Mouse (Mus musculus): ENCODE data around the gene Btg1-ps2.
A peak's percentile ranks its signal among the peaks of the same experiment; 100 is the strongest.
"Not testable (repeated sequence)": the region's sequence is repeated elsewhere in the genome, so short reads cannot be mapped to it uniquely, and the experiment has no call there.

Btg1-ps2 gene

DNA sequence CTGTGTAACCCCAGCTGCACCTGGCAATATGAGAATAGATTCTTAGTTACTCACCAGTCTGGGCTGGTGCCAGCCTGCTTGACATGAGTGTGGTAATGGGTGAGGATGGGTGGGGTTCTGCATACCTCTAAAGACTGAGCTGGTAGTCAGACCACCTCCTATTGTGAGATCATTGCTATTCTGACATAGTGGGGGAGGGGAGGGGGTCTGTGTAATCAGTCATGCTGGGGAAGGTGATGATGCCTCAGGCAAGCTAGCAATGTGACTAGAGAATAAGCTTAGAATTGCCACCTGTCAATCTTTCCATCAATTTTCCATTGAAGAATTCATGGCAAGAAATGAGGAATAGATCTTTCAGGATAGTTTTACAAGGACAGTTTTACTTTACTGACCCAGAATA is at the start of gene Btg1-ps2:
Gene Btg1-ps2 (minus strand): TSS at position 101 of the 400 bp plus-strand sequence.
- not testable (repeated sequence) for DNase-seq (ENCODE audit: low spot score)

DNA sequence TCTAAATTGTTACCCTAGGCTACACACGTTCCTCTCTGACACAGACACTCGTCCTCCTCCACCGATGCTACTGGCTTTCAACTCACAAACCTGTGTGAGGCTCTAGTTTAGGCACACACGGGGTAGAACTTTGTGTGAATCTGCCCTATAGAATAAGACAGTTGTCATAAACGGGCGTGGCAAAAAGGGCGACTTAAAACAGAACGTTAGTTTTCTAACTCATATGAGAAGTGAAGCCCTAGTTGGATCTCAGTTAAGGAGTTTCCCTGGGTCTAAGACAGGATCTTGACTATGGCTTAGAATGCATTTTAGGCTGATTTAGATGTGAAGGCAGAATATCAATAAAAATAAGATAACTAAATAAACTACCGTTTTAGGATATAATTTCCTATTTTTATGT is 42.1 kb upstream of the Btg1-ps2 start, which contains the start of gene Rhox11:
Gene Rhox11 (minus strand): TSS at position 101 of the 400 bp plus-strand sequence.
- no peak for DNase-seq (ENCODE audit: low spot score)

DNA sequence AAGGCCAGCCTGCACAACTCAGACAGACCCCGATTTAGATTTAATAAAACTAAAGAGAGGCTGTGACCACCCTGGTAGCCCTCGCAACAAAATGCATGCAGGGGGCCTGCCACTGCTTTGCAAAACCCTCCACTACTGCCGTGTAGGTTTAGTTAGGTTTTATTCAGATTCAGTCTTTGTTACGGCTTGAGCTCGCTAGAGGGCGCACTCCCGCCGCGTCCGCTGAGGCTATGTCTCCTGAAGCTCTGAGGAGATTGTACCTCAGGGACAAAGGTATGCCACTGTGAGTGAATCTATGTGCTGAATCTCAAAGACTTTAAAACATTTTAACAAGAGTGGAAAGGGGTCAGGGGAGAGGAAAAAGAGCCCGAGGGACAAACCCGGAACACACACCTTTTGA is 41.3 kb upstream of the Btg1-ps2 start:
- DNase-seq (ENCODE audit: low spot score), result peak; percentile 18

DNA sequence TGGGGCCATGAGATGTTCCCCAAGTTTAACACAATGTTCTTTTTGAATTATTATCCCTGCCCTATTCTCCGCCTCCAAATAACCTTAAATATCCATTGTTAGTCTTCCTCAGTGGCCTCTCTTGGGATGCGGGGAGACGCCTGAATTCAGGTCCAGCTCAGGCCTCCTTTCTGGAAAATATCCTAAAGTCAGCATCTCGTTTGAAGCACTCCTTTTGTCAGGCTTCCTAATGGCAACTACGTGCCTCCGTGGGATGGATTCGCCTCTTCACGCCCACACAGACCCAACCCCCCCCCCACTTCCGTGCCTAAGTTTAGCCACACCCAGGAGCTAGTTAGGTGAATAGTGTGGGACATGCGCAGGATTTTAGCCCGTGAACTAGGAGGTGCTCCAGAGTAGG is 23.3 kb upstream of the Btg1-ps2 start, which contains the start of gene Rhox10:
Gene Rhox10 (plus strand): TSS at position 301 of the 400 bp plus-strand sequence.
- no peak for DNase-seq (ENCODE audit: low spot score)

DNA sequence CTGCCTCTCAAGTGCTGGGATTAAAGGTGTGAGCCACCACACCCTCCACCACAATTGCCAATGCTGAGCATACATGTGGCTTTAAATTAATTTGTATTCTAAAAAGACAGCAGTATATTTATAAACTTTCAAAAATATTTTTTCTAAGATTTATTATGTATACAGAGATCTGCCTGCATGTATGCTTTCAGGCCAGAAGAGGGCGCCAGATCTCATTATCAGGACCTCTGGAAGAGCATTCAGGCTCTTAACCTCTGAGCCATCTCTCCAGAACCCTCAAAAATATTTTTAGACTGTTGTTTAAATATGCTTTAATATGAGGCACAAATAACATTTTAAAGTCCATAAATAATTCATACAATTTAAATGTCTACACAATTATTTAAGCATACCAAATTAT is 18.6 kb upstream of the Btg1-ps2 start:
- no peak for DNase-seq (ENCODE audit: low spot score)

DNA sequence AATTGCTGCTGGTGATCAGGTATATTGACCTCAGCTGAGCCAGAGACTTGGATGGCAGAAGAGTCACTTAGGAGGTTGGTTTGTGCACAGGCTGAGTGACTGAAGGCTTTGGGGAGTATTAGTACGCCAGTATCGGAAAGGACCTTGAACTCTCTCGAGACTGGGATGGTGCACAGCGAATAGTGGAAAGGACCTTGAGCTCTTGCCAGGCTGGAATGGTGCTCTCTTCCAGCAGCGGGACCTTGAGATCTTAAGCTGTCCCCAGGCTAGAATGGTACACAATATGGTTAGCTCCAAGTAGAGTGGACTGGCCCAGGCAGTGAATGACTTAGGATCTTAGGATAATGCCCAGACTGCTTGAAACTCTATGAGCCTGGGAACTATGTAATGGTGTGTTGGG is 3.2 kb downstream of the Btg1-ps2 start:
- DNase-seq (ENCODE audit: low spot score), result no peak

DNA sequence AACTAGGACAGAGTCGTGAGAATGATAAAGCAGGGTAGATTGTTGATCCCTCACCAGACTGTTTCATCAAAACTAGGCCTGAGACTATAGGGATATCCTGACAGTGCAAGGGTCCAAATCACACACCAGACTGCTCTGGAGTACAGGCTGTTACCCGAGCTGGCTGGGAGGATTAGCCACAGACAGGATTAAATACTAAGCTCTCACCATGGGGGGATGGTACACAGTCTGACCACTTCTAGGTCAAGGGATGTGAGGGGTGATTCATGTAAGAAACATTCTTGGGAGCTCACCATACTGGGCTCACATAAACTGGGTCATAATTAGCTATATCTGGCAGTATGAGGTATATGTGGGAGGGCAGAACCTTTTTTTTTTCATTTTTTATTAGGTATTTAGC is 9.1 kb downstream of the Btg1-ps2 start:
- DNase-seq (ENCODE audit: low spot score), result no peak

DNA sequence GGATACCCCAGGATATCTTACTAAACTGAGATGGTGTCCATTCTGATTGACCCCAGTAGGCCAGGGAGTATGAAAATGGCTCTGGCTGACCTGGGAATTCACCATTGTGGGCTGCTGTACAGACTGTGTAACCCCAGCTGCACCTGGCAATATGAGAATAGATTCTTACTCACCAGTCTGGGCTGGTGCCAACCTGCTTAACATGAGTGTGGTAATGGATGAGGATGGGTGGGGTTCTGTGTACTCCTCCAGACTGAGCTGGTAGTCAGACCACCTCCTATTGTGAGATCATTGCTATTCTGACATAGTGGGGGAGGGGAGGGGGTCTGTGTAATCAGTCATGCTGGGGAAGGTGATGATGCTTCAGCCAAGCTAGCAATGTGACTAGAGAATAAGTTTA is 24.3 kb downstream of the Btg1-ps2 start, which contains the start of gene Btg1-ps1:
Gene Btg1-ps1 (minus strand): TSS at position 219 of the 400 bp plus-strand sequence.
- DNase-seq (ENCODE audit: low spot score), result not testable (repeated sequence)

DNA sequence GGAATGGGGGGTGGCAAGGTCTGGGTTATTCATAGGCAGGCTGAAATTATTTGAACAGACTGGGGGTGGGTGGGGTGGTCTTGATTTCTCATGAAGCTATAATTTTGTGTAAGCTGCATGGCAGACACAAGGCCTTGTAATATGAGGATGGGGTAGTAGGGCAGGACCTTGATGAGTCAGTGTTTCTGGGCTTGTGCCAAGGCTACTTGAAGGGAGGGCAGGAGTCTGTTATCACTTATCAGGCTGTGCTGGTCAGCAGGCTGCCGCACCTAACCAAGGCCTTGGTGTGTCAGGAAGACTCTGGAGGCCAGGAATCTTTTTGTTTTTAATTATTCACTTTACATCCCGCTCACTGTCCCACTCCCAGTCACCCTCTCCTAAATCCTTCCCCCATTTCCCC is 34.2 kb downstream of the Btg1-ps2 start:
- DNase-seq (ENCODE audit: low spot score), result no peak

All from layer of hippocampus, adult 11-12 months (tissue).